In the genomic region with DNA sequence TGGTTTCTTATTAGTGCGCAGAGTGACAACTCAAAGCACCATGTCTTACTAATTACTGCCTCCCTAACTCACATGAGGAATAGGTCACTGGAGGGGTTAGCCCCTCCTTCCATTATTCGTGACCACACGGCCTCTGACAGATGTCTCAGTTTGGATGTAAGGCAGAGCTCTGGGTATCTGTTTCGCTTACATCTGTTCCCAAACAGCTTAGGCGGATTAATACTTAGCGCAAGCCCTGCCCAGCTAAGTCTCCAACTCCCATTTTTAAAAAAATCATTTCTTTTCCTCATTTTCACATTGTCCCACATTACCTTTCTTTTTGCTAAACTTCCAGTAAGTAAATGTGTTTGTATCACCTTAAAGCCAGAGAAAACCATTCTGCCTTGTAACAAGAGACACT, we compare ENCODE assay signal across 22 mouse cellular contexts. TPM values are rescaled to one million over a fixed set of nuclear protein-coding genes. Genes with fewer than 3 reads are reported as not detected.
DNase-seq lines count a peak whose midpoint lies in the region; ATAC-seq lines count a peak whose summit lies in the region.
"Had no signal": no experiment of that assay in that cellular context is flagged by ENCODE, and none has a peak within 500 bp of the region (broad histone marks: within the 10 kb centered on the region; RNA-seq: fewer than 3 reads in every experiment).

No protein-coding gene starts in this region.

- H3K9ac ChIP-seq in midbrain, embryonic 11.5 days (ENCODE audit: low read length): no peak overlapping the region
- no peak overlapping the region for H3K9ac ChIP-seq in midbrain, embryonic 16.5 days (ENCODE audit: low read depth, low read length)
- H3K9ac ChIP-seq in hindbrain, embryonic 12.5 days: no peak overlapping the region
- no peak overlapping the region for H3K9ac ChIP-seq in heart, embryonic 12.5 days
- H3K9ac ChIP-seq: neural tube, embryonic 12.5 days had no signal

- no peak overlapping the region for H3K4me3 ChIP-seq in midbrain, embryonic 11.5 days (ENCODE audit: low read depth, low read length)
- H3K4me3 ChIP-seq in midbrain, embryonic 16.5 days (ENCODE audit: low read depth, low read length): no peak overlapping the region
- H3K4me3 ChIP-seq in hindbrain, embryonic 12.5 days: no peak overlapping the region
- no peak overlapping the region for H3K4me3 ChIP-seq in heart, embryonic 12.5 days
- H3K4me3 ChIP-seq: heart, embryonic 10.5 days; neural tube, embryonic 12.5 days had no signal

- no peak overlapping the region for H3K4me2 ChIP-seq in midbrain, embryonic 11.5 days
- H3K4me2 ChIP-seq in midbrain, embryonic 16.5 days (ENCODE audit: low read length): no peak overlapping the region
- H3K4me2 ChIP-seq in hindbrain, embryonic 12.5 days (replicated peaks): no peak overlapping the region
- no peak overlapping the region for H3K4me2 ChIP-seq in heart, embryonic 12.5 days
- H3K4me2 ChIP-seq: neural tube, embryonic 12.5 days had no signal

- WGBS in midbrain, embryonic 11.5 days: 26% methylated on average over 6 of the region's 6 CpGs
- WGBS in midbrain, embryonic 16.5 days: 28% methylated on average over 6 of the region's 6 CpGs
- 33% methylated on average over 6 of the region's 6 CpGs for WGBS in hindbrain, embryonic 12.5 days
- 55% methylated on average over 6 of the region's 6 CpGs for WGBS in heart, embryonic 12.5 days

- H3K9me3 ChIP-seq in midbrain, embryonic 11.5 days (ENCODE audit: control insufficient read depth, low read length): no peaks in the 10 kb centered on the region
- H3K9me3 ChIP-seq in midbrain, embryonic 16.5 days (replicated peaks; ENCODE audit: control insufficient read depth, low read length, poor library complexity, severe bottlenecking): no peaks in the 10 kb centered on the region
- no peaks in the 10 kb centered on the region for H3K9me3 ChIP-seq in hindbrain, embryonic 12.5 days (replicated peaks)
- H3K9me3 ChIP-seq in heart, embryonic 12.5 days (replicated peaks): no peaks in the 10 kb centered on the region
- H3K9me3 ChIP-seq: heart, embryonic 10.5 days; neural tube, embryonic 12.5 days had no signal

- no peak overlapping the region for H3K27ac ChIP-seq in midbrain, embryonic 11.5 days (ENCODE audit: low read depth, low read length)
- no peak overlapping the region for H3K27ac ChIP-seq in midbrain, embryonic 16.5 days (ENCODE audit: low read length)
- H3K27ac ChIP-seq in hindbrain, embryonic 12.5 days: no peak overlapping the region
- no peak overlapping the region for H3K27ac ChIP-seq in heart, embryonic 12.5 days (ENCODE audit: poor library complexity, severe bottlenecking)
- H3K27ac ChIP-seq: heart, embryonic 10.5 days; neural tube, embryonic 12.5 days had no signal

- no peaks in the 10 kb centered on the region; the same call in 1 of the 2 replicates for H3K27me3 ChIP-seq in midbrain, embryonic 11.5 days (ENCODE audit: control insufficient read depth, insufficient read depth, low read length)
- H3K27me3 ChIP-seq in midbrain, embryonic 16.5 days (ENCODE audit: control insufficient read depth, insufficient read depth, low read depth, low read length): no peaks in the 10 kb centered on the region
- H3K27me3 ChIP-seq in hindbrain, embryonic 12.5 days: no peaks in the 10 kb centered on the region
- no peaks in the 10 kb centered on the region for H3K27me3 ChIP-seq in heart, embryonic 12.5 days (replicated peaks)
- H3K27me3 ChIP-seq: neural tube, embryonic 12.5 days had no signal

- DNase-seq in midbrain, embryonic 11.5 days (ENCODE audit: low spot score, missing footprints): peak; percentile 84
- DNase-seq in embryo, embryonic 11 days: peak; percentile 51
- no peak for DNase-seq in gastrocnemius, adult 8-10 months (ENCODE audit: low spot score in 2 of 2)
- no peak for DNase-seq in left cerebral cortex, adult 8-10 months (ENCODE audit: low spot score in 2 of 2)
- DNase-seq: adrenal gland, adult 2 months; cerebellum, adult 8-10 months; heart, postnatal 10 days; kidney, adult 9 months; kidney, postnatal 25 days; left cerebral cortex, postnatal 4 days; liver had no signal

- ATAC-seq in midbrain, embryonic 11.5 days (ENCODE audit: low FRiP score): peak; percentile 82
- ATAC-seq in midbrain, embryonic 16.5 days: no peak
- ATAC-seq in hindbrain, embryonic 12.5 days (ENCODE audit: low FRiP score): 0 out of 2 replicates have a peak, but pooled peaks have one; percentile 35
- ATAC-seq in heart, embryonic 12.5 days (ENCODE audit: insufficient number of reproducible peaks, low FRiP score): no peak
- ATAC-seq: forebrain, embryonic 16.5 days; inflammation-experienced regulatory T-cells, adult 6 months; lung, postnatal 0 days had no signal

- H3K36me3 ChIP-seq in midbrain, embryonic 11.5 days (ENCODE audit: control insufficient read depth, insufficient read depth, low read length): no peaks in the 10 kb centered on the region
- no peaks in the 10 kb centered on the region for H3K36me3 ChIP-seq in midbrain, embryonic 16.5 days (ENCODE audit: control insufficient read depth, insufficient read depth, low read length)
- no peaks in the 10 kb centered on the region for H3K36me3 ChIP-seq in hindbrain, embryonic 12.5 days
- H3K36me3 ChIP-seq in heart, embryonic 12.5 days: no peaks in the 10 kb centered on the region
- H3K36me3 ChIP-seq: heart, embryonic 10.5 days; neural tube, embryonic 12.5 days had no signal

- no peaks in the 10 kb centered on the region; the same call in 1 of the 2 replicates for H3K4me1 ChIP-seq in midbrain, embryonic 11.5 days (ENCODE audit: control insufficient read depth, insufficient read depth, low read length)
- H3K4me1 ChIP-seq in midbrain, embryonic 16.5 days (ENCODE audit: control insufficient read depth, insufficient read depth, low read length): no peaks in the 10 kb centered on the region
- 0 out of 2 replicates have a peak, but pooled peaks cover 3% of the 10 kb centered on the region for H3K4me1 ChIP-seq in hindbrain, embryonic 12.5 days
- H3K4me1 ChIP-seq in heart, embryonic 12.5 days (replicated peaks): no peaks in the 10 kb centered on the region
- H3K4me1 ChIP-seq: heart, embryonic 10.5 days; neural tube, embryonic 12.5 days had no signal

RNA-seq across cellular contexts. Expression of gene Neurod1, which starts 34.9 kb away (rescaled TPM):
- polyA plus RNA-seq in midbrain, embryonic 11.5 days (2014; fragmentation: Nextera tagmentation; extraction: Ambion mirVana): 43.4 TPM in 2 replicates
- 12.8 and 22.7 TPM in 2 replicates for polyA plus RNA-seq in midbrain, embryonic 16.5 days (2015; fragmentation: Nextera tagmentation; extraction: Ambion mirVana)
- 25.3 and 30.4 TPM in 2 replicates for polyA plus RNA-seq in hindbrain, embryonic 12.5 days (2016; fragmentation: Nextera tagmentation; extraction: Ambion mirVana)
- not detected for total RNA-seq in gastrocnemius, adult 8-10 months (2022)
- total RNA-seq in left cerebral cortex, adult 8-10 months (2022): 10 to 100 TPM in 3 of 4 experiments, 1 to 10 TPM in 1; 9.8 to 13.3 (median 11.2) TPM
- polyA plus RNA-seq in heart, embryonic 12.5 days (2016; fragmentation: Nextera tagmentation; extraction: Ambion mirVana): not detected in 2 replicates
- total RNA-seq: adrenal gland, adult 2 months; heart, postnatal 10 days; megakaryocyte, adult 5-6 weeks had no signal
- polyA plus RNA-seq: C2C12; gonadal fat pad, adult 2 months; inflammation-experienced regulatory T-cells, adult 6 months; lung, postnatal 0 days had no signal

RNA-seq across cellular contexts. Expression of gene Cerkl, which starts 34.9 kb away (rescaled TPM):
- 2.4 and 2.5 TPM in 2 replicates for polyA plus RNA-seq in midbrain, embryonic 11.5 days (2014; fragmentation: Nextera tagmentation; extraction: Ambion mirVana)
- polyA plus RNA-seq in midbrain, embryonic 16.5 days (2015; fragmentation: Nextera tagmentation; extraction: Ambion mirVana): 0.84 and 1.9 TPM in 2 replicates
- polyA plus RNA-seq in hindbrain, embryonic 12.5 days (2016; fragmentation: Nextera tagmentation; extraction: Ambion mirVana): 3.6 and 4.1 TPM in 2 replicates
- total RNA-seq in gastrocnemius, adult 8-10 months (2022): under 1 TPM; 0.19 to 0.82 (median 0.57) TPM
- total RNA-seq in left cerebral cortex, adult 8-10 months (2022): 1 to 10 TPM; 2.5 to 7.1 (median 4.8) TPM
- polyA plus RNA-seq in heart, embryonic 12.5 days (2016; fragmentation: Nextera tagmentation; extraction: Ambion mirVana): 0.89 TPM in 1 of 2 replicates, not detected in the other
- polyA plus RNA-seq: C2C12 had no signal

Comparison
In these comparisons a context has a peak if more than half of its experiments do, and no peak if none do; other contexts are left out.
1. ATAC-seq: peak in midbrain, embryonic 11.5 days (single experiment) and hindbrain, embryonic 12.5 days (single experiment); none in midbrain, embryonic 16.5 days (single experiment) and heart, embryonic 12.5 days (single experiment).
2. DNase-seq: peak in midbrain, embryonic 11.5 days (single experiment) and embryo, embryonic 11 days (single experiment); none in gastrocnemius, adult 8-10 months (0 of 2) and left cerebral cortex, adult 8-10 months (0 of 2).
3. RNA of gene Neurod1, which starts 34.9 kb away (polyA plus RNA-seq): 43.4 TPM in midbrain, embryonic 11.5 days, 25.3 to 30.4 TPM in hindbrain, embryonic 12.5 days and 12.8 to 22.7 TPM in midbrain, embryonic 16.5 days; not detected in heart, embryonic 12.5 days; every median in the first group is over 10 times any median in the second.